Mouse (Mus musculus): ENCODE data around the gene Slc22a1. TPM values are rescaled to one million over a fixed set of nuclear protein-coding genes. Genes with fewer than 3 reads are reported as not detected.

Gene Slc22a1
- total RNA-seq, 1 experiment from 2014 or later, result not detected

DNA sequence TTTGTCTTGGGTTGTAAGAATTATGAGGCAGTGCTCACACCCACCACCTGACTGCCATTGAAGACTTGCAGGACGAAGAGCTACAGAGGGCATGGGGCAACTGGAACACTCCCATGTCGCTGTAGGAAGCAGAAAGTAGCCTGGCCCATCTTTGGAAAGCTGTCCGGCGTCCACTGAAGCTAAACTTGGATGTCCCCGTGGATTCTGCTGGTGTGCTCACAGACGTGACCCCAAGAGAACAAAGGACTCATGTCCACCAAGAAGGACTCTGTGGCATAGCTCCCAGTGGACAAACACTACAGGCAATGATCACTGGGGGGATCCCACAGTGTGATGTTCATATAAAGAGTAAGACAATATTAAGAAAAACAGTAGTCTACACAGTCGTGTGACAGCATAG, 16.8 kb downstream of the Slc22a1 start:
- no peak for ATAC-seq (replicated peaks in 1 of 2; ENCODE audit: insufficient read depth in 1 of 2, low FRiP score in 2 of 2, low TSS enrichment in 1 of 2, low read depth in 1 of 2, poor library complexity in 2 of 2, severe bottlenecking in 2 of 2)

DNA sequence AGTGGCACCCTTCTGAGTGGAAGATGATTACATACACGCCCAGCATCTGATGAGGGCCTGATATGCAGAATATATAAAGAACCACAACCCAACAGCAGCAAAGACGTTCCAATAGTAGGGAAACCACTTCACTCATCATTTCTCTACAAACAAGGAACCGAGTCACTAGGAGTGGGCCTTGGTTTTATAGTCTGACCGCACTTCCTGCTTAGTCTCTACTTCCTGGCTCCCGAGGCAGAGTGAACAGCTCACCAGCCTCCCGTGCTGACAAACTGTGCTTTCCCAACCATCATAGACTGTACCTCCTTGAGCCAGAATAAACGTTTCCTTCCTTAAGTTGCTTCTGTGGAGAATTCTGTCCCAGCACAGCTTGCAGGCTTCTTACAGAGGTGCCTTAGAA, 19.8 kb downstream of the Slc22a1 start:
- ATAC-seq (replicated peaks in 1 of 2; ENCODE audit: insufficient read depth in 1 of 2, low FRiP score in 2 of 2, low TSS enrichment in 1 of 2, low read depth in 1 of 2, poor library complexity in 2 of 2, severe bottlenecking in 2 of 2), result peak; percentile 92 to 98

DNA sequence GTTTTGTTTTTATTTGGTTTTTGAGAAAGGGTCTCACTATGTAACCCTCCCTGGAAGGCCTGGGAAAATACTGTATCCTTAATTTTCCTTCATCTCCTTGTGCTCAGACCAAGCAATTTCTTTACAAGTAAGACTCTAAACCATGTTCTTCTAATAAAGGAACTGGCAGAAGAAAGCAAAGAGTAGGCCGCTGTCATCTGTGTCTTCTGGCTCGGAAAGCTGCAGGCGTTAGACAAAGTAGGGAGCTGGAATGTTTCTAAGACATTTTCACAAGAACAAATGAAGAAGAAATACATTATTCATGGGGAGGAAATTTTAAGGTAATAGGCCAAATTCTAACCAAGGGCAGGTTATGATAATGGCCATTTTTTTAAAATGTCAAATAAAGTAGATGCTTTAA, 21.6 kb downstream of the Slc22a1 start:
- no peak for ATAC-seq (replicated peaks in 1 of 2; ENCODE audit: insufficient read depth in 1 of 2, low FRiP score in 2 of 2, low TSS enrichment in 1 of 2, low read depth in 1 of 2, poor library complexity in 2 of 2, severe bottlenecking in 2 of 2)

DNA sequence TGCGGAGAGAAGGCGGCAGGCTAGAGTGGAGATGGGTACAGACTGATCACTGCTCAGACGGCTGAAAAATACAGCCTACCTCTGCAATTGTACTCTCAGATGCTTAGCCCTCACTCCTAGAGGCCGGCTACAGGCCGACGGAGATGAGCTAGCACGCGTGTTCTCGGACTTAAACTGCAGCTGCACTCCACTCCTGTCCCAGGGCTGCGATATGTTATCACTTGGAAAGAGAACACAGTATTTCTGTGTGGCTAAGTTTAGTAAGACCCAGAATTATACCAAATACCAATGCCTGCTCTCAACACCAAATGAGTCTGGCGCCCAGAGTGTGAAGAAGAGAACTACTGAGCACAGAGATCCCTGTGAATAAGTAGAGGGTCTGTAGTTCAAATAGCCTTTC, 23.0 kb downstream of the Slc22a1 start:
- ATAC-seq (replicated peaks in 1 of 2; ENCODE audit: insufficient read depth in 1 of 2, low FRiP score in 2 of 2, low TSS enrichment in 1 of 2, low read depth in 1 of 2, poor library complexity in 2 of 2, severe bottlenecking in 2 of 2), result no peak

DNA sequence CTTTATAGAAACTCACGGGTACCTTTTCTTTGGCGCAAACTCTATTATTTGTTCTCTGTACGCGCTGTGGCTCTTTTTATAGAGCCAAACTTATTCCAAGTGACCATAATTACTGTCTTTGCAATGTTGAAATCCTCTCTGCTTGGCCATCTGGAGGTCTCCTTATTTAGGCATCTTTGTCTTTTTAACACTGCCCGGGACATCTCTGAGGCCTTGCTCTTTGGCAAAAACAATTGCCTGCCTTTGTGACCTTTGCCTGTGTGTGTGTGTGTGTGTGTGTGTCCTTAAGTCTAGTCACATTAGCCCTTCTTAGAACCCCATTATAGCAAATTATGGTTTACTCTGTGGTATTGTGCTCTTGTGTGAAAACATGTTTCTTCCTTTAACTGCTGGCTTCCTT, 30.2 kb downstream of the Slc22a1 start:
- no peak for ATAC-seq (replicated peaks in 1 of 2; ENCODE audit: insufficient read depth in 1 of 2, low FRiP score in 2 of 2, low TSS enrichment in 1 of 2, low read depth in 1 of 2, poor library complexity in 2 of 2, severe bottlenecking in 2 of 2)

DNA sequence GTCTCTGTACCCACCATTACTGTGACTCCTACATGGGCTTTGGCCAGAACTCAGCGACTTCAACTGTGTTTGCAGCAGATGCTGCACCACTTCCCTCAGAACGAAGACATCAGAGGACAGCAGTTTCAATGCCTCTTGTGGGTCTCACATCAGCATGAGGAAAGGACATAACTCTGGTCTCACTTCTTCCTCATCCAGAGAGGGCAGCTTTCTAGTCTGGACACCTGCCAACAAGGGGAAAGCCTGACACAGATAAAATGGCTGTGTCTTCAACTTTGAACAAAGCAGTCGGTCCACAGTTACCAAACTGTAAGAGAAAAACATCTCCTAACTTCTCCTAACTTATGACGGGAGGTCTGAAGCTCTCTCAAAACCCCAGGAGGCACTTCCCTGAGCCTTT, 34.5 kb downstream of the Slc22a1 start:
- ATAC-seq (replicated peaks in 1 of 2; ENCODE audit: insufficient read depth in 1 of 2, low FRiP score in 2 of 2, low TSS enrichment in 1 of 2, low read depth in 1 of 2, poor library complexity in 2 of 2, severe bottlenecking in 2 of 2), result no peak

DNA sequence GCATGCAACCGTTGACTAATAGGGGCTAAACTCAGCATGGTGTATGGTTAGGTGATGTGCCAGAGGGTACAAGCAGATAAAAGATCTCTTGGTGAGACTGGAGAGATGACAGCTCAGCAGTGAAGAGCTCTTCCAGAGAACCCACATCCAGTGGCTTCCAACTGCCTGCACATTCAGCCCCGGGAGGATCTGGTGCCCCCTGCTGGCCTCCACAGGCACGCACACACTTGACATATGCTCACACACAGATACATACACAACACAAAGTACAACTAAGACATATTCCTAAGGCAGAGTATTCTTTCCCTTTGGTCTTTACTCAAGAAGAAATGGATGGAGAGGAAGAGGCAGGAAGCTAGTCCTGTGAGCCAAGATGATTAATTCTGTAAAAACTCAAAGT, 36.0 kb downstream of the Slc22a1 start:
- no peak for ATAC-seq (replicated peaks in 1 of 2; ENCODE audit: insufficient read depth in 1 of 2, low FRiP score in 2 of 2, low TSS enrichment in 1 of 2, low read depth in 1 of 2, poor library complexity in 2 of 2, severe bottlenecking in 2 of 2)

DNA sequence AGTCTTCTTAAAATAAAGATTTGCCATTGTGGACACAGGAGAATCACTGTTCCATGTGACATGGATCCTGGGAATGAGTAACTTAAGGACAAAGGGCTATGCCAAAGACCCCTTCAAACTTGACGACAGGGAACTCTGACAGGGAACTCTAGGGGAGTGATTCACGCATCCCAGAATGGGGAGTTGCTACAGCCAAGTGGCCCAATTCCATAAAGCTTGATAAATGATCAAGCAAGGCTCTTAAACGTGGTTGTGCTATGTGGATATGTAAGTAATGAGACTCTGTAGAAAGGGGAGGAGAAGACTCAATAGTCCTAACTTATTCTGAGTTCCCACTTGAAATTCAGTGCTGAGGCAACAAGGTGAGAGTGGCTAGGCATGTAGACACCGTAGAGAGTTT, 40.8 kb downstream of the Slc22a1 start:
- no peak for ATAC-seq (replicated peaks in 1 of 2; ENCODE audit: insufficient read depth in 1 of 2, low FRiP score in 2 of 2, low TSS enrichment in 1 of 2, low read depth in 1 of 2, poor library complexity in 2 of 2, severe bottlenecking in 2 of 2)

DNA sequence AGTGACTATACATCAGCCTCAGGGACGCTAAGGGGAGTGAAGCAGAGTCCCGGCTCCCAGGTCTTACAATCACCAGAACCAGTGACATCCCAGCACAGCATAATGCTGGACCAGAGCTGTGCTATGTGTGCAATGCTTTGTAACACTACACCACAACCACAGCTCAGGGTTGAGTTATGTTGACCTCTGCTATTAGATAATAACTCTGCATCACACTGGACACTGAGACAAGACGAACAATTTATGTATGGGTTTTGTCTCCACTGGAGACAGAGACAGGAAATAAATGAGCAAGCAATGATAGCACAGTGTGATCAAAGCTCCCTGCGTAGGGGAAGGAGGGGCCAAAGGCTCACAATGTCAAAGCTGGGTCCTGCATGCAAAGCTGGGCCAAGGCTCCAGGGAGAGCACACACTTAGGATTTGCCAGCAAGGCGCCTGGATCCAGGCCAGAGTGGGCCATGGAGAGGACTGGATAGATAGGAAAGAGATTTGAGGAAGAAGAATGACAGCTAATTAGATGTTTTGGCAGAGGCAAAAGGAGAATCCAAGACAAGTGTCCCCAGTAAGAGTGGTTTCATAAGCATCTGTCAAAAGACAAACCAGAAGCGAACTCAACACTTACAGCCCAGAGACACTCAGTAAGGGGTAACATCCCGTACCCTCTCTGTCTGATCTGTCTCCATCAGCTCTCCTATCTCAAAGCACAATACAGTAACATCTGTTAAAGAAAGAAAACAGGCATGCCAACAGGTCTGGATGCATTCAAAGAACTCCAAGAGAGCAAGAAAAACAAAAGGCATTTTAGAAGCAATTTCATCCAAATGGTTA, 43.6 kb downstream of the Slc22a1 start:
- ATAC-seq (replicated peaks in 1 of 2; ENCODE audit: insufficient read depth in 1 of 2, low FRiP score in 2 of 2, low TSS enrichment in 1 of 2, low read depth in 1 of 2, poor library complexity in 2 of 2, severe bottlenecking in 2 of 2), result no peak

DNA sequence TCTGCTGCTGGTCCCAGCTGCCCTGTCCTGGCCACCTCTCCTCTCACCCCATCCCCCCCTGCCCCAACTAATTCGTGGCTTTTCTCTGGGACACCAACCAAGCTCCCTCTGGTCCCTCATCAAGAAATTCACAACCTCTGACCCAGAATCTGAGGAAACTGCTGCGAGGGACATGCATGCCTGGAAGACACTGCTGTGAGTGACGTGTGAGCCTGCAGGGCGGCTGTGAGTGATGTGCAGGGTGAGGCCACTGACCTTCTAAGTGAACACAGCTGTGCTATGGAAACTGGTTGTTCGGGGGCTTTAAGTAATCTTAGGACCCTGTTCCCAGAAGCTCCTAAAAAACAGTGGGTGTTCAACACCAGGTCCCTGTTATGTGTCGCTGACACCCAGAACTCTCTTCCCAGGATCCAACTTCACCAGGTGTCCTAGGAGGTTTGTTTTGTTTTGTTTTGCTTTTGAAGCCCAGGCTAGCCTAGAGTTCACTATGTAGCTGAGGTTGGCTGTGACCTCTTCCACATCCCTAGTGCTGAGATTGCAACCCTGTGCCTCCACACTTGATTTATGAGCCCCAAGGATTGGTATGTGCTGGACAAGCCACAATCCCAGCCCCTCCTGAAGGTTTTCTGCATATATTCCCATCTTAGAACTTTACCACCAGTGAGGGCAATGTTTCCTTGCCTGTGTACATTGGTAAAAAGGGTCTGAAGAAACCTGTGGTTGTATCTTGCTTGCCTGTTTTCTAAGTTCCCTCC, 44.5 kb downstream of the Slc22a1 start:
- no peak for ATAC-seq (replicated peaks in 1 of 2; ENCODE audit: insufficient read depth in 1 of 2, low FRiP score in 2 of 2, low TSS enrichment in 1 of 2, low read depth in 1 of 2, poor library complexity in 2 of 2, severe bottlenecking in 2 of 2)

DNA sequence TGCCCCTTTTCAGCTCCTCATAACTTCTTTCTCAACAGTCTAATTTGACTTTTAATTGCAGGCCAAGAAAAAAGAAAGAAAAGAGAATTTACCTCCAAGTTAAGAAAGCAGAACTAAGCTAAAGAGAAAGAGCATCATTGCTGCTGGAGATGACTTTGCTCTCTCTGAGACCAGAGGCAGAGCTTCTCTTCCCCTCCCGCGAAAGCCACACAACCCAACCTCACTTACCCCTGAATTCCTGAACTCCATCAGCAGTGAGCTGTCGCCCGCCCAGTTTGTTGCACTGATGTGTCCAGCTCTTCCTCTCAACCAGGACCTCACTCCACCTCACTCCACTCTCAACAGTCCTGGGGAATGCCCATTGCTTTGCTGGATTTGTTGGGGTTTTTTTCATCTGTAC, 47.6 kb downstream of the Slc22a1 start:
- ATAC-seq (replicated peaks in 1 of 2; ENCODE audit: insufficient read depth in 1 of 2, low FRiP score in 2 of 2, low TSS enrichment in 1 of 2, low read depth in 1 of 2, poor library complexity in 2 of 2, severe bottlenecking in 2 of 2), result peak; percentile 64 to 69; a peak in 3 of 4 replicates

DNA sequence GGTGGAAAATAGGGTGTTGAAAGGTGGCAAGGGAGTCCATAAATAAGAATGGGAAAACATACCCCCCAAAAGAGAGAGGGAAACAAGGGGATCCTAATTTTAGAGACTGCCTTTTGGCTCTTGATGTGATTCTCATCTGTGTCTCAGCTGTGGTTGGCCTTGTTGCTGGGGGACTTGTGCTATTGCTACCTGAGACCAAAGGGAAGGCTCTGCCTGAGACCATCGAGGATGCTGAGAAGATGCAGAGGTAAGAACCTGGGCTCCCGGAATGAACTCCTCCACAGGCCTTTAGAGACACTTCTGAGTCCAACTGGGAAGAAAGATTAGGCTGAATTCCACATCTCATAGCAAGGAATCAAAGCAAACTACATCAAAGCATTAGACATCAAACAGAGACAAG, 56.0 kb downstream of the Slc22a1 start:
- no peak for ATAC-seq (replicated peaks in 1 of 2; ENCODE audit: insufficient read depth in 1 of 2, low FRiP score in 2 of 2, low TSS enrichment in 1 of 2, low read depth in 1 of 2, poor library complexity in 2 of 2, severe bottlenecking in 2 of 2)

DNA sequence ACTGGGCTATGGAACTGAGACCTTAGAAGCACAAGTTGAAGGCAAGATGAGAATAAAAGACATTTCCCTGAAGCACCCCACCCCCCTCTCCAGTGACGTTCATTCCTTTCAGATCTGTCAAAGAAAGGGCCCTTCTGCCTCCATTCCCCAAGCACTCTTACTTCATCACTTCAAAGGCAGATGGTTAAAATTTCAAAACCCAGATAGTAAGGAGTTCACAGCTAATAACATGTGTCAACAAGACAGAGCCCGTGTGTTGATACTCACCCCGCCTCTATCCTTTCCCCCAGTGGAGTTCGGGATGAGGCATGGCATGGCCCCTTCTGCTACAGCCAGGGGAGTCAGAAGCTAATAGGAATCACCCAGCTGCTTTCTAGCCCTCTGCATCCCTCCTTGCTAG, 60.2 kb downstream of the Slc22a1 start:
- no peak for ATAC-seq (replicated peaks in 1 of 2; ENCODE audit: insufficient read depth in 1 of 2, low FRiP score in 2 of 2, low TSS enrichment in 1 of 2, low read depth in 1 of 2, poor library complexity in 2 of 2, severe bottlenecking in 2 of 2)

DNA sequence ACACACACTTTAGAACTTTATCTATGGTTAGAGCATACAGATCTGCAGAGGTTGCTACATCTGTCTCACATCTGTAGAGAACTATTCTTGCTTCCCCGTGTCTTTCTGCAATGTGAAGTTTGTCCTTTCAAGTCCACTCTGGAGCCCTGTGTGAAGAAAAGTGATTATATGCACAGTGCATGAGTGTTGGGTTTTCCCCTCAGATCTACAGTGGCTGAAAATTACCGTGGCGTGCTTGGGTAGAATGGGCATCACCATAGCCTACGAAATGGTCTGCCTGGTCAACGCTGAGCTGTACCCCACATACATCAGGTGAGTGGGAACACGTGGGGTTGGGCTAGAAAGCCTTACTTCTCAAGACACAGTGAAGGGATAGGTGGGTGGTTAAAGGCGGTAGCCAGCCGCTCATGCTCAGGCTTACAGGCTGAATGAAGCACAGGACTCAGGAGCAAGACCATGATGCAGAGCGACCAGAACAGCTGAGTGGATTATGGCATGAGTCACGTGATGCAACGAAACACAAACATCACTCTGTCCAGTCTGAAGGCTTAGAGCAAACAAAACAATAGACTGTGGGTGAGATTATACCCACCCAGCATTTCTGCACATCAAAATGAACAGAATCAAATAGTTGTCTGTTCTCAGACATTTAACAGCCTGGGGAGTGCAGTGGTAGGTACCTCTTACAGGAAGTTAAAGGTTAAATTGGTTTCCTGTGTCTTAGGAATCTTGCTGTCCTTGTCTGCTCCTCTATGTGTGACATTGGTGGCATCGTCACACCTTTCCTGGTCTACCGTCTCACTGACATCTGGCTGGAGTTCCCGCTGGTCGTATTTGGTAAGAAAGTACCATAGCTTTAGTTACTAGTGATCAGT, 60.9 kb downstream of the Slc22a1 start:
- no peak for ATAC-seq (replicated peaks in 1 of 2; ENCODE audit: insufficient read depth in 1 of 2, low FRiP score in 2 of 2, low TSS enrichment in 1 of 2, low read depth in 1 of 2, poor library complexity in 2 of 2, severe bottlenecking in 2 of 2)

DNA sequence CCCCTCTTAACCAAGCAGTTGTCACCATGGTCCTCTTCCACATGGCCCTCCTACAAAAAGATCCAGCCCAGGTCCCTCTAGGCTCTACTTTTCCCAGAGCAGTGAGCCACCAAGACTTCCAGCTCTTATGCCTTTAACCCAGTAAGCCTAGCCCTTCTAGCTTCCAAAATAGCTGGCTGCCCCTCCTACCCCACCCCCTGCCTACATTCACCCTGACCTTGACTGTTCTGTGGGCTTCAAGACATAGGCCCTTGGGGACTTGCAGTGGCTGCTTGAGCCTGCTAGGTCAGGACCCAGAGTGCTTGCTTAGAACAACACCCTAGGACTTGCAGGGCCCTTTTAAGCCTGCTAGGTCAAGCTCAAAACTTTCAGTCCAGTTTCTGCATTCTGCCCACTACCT, 68.4 kb downstream of the Slc22a1 start:
- no peak for ATAC-seq (replicated peaks in 1 of 2; ENCODE audit: insufficient read depth in 1 of 2, low FRiP score in 2 of 2, low TSS enrichment in 1 of 2, low read depth in 1 of 2, poor library complexity in 2 of 2, severe bottlenecking in 2 of 2)

DNA sequence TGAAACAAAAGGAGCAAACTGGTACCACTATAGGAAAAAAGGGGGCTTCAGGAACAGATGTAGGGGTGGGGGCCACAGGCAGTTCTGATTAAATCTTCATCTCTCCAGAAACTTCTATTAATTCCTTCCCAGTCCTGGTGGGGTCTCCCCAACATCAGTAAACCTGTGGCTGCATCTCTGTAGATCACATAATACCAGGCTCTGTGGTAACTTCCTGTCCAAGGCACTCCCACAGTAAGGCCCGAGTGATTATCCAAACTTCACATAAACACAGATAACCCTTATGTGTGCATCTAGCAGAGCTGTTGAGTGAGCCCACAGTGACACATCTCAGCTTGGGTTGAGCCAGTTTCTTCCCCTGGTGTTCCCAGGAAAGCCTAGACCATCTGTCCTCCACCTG, 69.0 kb downstream of the Slc22a1 start:
- ATAC-seq (replicated peaks in 1 of 2; ENCODE audit: insufficient read depth in 1 of 2, low FRiP score in 2 of 2, low TSS enrichment in 1 of 2, low read depth in 1 of 2, poor library complexity in 2 of 2, severe bottlenecking in 2 of 2), result no peak

Measured in hematopoietic stem cell, adult 5-6 weeks (primary cell).